ENCODE assay signal across 8 mouse cellular contexts in genomic region chr10:59334899-59335798, GRCm38 (mm10). TPM values are rescaled to one million over a fixed set of nuclear protein-coding genes. Genes with fewer than 3 reads are reported as not detected.
DNase-seq lines count a peak whose midpoint lies in the region; ATAC-seq and TF ChIP-seq lines count a peak whose summit lies in the region.

No protein-coding gene starts in this region.

- H3K4me3 ChIP-seq in forebrain, postnatal 0 days (ENCODE audit: low read depth, low read length) = no peak overlapping the region
- no peak overlapping the region for H3K4me3 ChIP-seq in forebrain, embryonic 10.5 days

- H3K36me3 ChIP-seq in forebrain, postnatal 0 days (ENCODE audit: insufficient read depth) = peaks cover 14% of the 10 kb centered on the region
- peaks cover 46% of the 10 kb centered on the region for H3K36me3 ChIP-seq in forebrain, embryonic 10.5 days (replicated peaks)

- H3K9me3 ChIP-seq in forebrain, postnatal 0 days (ENCODE audit: low read length) = no peaks in the 10 kb centered on the region
- no peaks in the 10 kb centered on the region for H3K9me3 ChIP-seq in forebrain, embryonic 10.5 days

- H3K4me2 ChIP-seq in forebrain, postnatal 0 days (ENCODE audit: low read depth) = no peak overlapping the region

- WGBS in forebrain, postnatal 0 days = 71% methylated on average over 4 of the region's 4 CpGs
- 81% methylated on average over 4 of the region's 4 CpGs for WGBS in forebrain, embryonic 10.5 days

- no peaks in the 10 kb centered on the region for H3K4me1 ChIP-seq in forebrain, postnatal 0 days (ENCODE audit: insufficient read depth)
- peaks cover 15% of the 10 kb centered on the region for H3K4me1 ChIP-seq in forebrain, embryonic 10.5 days

- no peak for TF ChIP-seq CTCF in forebrain, postnatal 0 days (IDR thresholded peaks at IDR 0.05; ENCODE audit: low read depth)

- H3K27ac ChIP-seq in forebrain, postnatal 0 days (ENCODE audit: low read depth, low read length) = no peak overlapping the region; the same call in 1 of the 2 replicates
- H3K27ac ChIP-seq in forebrain, embryonic 10.5 days = no peak overlapping the region

- peak; percentile 84 for ATAC-seq in forebrain, postnatal 0 days
- ATAC-seq in activated CD4-positive, CD25-positive, alpha-beta regulatory T cell, adult 4 months = peak; percentile 71
- ATAC-seq in hematopoietic stem cell, adult 5-6 weeks (replicated peaks in 1 of 2; ENCODE audit: insufficient read depth in 1 of 2, low FRiP score in 2 of 2, low TSS enrichment in 1 of 2, low read depth in 1 of 2, poor library complexity in 2 of 2, severe bottlenecking in 2 of 2) = peak; percentile 61 to 79
- ATAC-seq in megakaryocyte-erythroid progenitor cell, adult 5-6 weeks (replicated peaks; ENCODE audit: low FRiP score, low TSS enrichment, poor library complexity, severe bottlenecking) = peak; percentile 71

- H3K9ac ChIP-seq in forebrain, postnatal 0 days = no peak overlapping the region

- H3K27me3 ChIP-seq in forebrain, postnatal 0 days (ENCODE audit: insufficient read depth, low read length) = no peaks in the 10 kb centered on the region
- H3K27me3 ChIP-seq in forebrain, embryonic 10.5 days (ENCODE audit: poor library complexity, severe bottlenecking) = no peaks in the 10 kb centered on the region

- DNase-seq in forebrain, postnatal 0 days = peak; percentile 85
- no peak for DNase-seq in forebrain, embryonic 10.5 days (ENCODE audit: extremely low spot score, low spot score)
- DNase-seq in frontal cortex, postnatal 10 days (ENCODE audit: low spot score in 2 of 2) = peak; percentile 35 to 40
- peak; percentile 58 for DNase-seq in left cerebral cortex, adult 11 months (ENCODE audit: low spot score)
- DNase-seq in retina, postnatal 1 day = no peak

RNA-seq across cellular contexts. Expression of gene P4ha1, which starts 12.1 kb away (rescaled TPM):
- 26.7 and 29.3 TPM in 2 replicates for total RNA-seq in forebrain, postnatal 0 days (2014; rRNA removed)
- polyA plus RNA-seq in forebrain, postnatal 0 days (2015; fragmentation: Nextera tagmentation; extraction: Ambion mirVana) = 12.4 and 13.4 TPM in 2 replicates
- 42.0 and 52.5 TPM in 2 replicates for polyA plus RNA-seq in forebrain, embryonic 10.5 days (2016; fragmentation: Nextera tagmentation; extraction: Ambion mirVana)
- 10 to 100 TPM; 36.8 to 37.7 TPM for polyA plus RNA-seq in activated CD4-positive, CD25-positive, alpha-beta regulatory T cell, adult 4 months (2017; shearing (Covaris generic))
- total RNA-seq in hematopoietic stem cell, adult 5-6 weeks (2017) = 40.1 and 43.2 TPM in 2 replicates
- 4.2 and 8.6 TPM in 2 replicates for total RNA-seq in megakaryocyte-erythroid progenitor cell, adult 5-6 weeks (2014; fragmentation: Nextera tagmentation)
- 13.4 and 15.8 TPM in 2 replicates for total RNA-seq in megakaryocyte-erythroid progenitor cell, adult 5-6 weeks (2017)

Comparison
In these comparisons a context has a peak if more than half of its experiments do, and no peak if none do; other contexts are left out.
1. DNase-seq: peak in forebrain, postnatal 0 days (single experiment), frontal cortex, postnatal 10 days (2 of 2) and left cerebral cortex, adult 11 months (single experiment); none in forebrain, embryonic 10.5 days (single experiment) and retina, postnatal 1 day (single experiment).
2. Peak in every context shown above with its lines, with median percentiles within 50 percentile points of each other: ATAC-seq.